Mouse (Mus musculus) heart, postnatal 4 days (tissue): Measurements from ENCODE around the gene Sprn. TPM values are rescaled to one million over a fixed set of nuclear protein-coding genes. Genes with fewer than 3 reads are reported as not detected.

Experiments
- DNase-seq: peaks from one replicate; pipeline ENCODE4 v3.0.0; 2021
- total RNA-seq, 2 experiments: library from RNA; stranded (reverse); gene quantifications; 2 replicates each; pipeline ENCODE4 v1.2.3; 2021

Sprn gene
- under 1 TPM; 0.17 to 0.27 TPM for total RNA-seq

DNA sequence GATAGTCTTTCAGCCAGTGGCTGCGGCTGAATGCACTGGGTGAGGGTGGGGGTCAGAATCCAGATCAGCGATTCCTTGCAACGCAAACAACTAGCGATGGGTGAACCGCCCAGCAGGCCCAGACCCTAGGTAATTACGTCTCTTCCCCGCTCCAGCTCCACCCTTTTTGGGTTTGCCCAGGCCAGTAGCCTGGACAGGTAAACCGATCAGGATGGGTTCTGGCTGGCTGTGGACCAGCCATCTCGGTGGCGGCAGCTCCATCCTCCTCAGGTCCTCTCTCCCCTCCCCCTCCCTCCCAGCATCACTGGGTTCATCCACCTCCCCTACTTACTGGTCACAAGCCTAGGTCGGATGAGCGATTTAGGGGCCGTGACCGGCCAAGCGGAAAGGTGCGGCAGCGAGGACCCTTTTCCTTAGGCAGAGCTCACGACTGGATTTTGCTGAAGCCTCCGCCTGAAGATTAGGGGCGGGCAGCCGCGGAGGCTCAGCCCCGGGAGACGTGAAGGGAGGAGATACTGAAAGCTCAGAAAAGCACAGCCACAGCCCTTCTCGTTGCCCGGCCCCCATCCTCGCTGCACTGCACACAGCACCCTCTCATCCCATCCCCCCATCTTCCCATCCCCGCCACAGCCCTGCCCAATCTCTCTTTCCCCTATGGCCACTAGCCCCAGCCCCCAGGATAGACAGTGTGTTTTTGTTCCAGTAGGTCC is at the start of gene Sprn:
TSS of gene Sprn (minus strand) at position 660 of the 710 bp plus-strand sequence.
- DNase-seq, result no peak

DNA sequence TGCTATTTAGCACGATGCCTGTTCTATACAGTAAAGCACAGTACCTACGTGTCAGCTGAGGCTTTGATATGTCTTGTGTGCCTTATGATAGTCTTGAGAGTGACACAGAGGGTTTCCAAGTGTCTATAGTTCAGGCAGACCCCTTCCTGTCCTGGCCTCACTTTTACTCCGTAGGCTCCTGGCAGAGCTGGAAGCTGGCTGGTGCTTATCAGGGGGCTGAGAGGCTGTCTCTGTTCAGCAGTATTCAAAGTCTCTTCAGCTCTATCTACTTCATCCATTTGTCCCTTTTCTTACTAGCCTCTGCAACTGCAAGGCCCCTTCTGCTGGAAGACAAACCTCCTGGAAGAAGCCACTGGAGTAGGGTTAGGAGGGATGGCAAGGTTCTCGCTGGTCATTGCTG is 46.4 kb upstream of the Sprn start:
- no peak for DNase-seq

DNA sequence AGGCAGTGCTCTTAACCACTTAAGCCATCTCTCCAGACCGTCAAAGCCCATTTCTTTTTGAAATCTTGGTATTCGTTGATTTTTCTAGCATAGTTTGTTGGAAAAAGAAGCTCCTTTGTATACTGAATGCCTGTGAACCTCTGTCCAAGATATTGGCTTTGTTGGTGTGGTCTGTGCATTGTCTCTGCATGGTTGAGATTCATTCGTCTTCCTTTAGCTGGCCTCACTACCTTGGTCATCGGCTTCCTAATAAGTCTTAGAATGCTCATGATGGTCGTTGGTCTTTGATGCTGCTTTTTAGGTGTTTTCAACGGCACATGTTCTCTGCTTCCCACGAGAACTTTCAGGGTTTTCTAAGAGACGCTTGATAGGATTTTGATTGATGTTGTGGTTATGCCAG is 41.3 kb upstream of the Sprn start:
- no peak for DNase-seq

DNA sequence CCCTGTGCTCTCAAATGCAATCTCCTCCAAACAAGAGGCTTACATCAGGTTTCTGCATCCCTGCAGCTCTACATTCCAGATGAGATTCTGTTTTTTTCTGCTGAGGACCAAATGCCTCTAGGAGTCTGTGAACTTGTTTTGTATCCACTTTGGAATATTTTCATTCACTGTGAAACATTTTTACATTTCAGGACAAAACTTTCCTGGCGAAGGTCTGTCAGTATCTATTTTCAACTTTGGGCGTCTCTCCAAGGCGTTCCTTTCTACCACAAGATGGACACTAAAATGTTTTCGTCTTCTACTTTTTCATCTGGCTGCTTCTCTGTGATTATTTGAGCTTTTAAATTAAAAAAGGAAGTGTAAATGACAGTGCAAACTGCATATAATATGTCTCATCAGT is 39.4 kb upstream of the Sprn start:
- no peak for DNase-seq

DNA sequence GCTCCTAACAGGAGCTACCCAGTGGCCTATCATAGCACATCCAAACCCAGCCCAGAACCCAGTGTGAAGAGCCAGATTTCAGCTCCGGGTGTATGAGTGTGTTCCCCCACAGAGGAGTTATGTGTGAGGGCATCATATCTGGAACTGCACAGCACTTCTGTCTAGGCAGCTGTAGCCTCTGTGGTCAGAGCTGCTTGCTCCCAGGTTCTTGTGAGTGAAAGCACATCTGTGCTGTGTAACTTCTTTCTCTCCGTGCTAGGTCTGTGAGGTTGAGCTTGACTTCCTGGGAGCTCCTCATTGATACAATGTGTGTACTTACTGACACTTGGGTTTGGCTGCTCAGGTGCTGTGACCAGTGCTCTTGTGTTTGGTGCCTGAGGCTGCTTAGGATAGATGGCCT is 38.2 kb upstream of the Sprn start:
- DNase-seq, result no peak

DNA sequence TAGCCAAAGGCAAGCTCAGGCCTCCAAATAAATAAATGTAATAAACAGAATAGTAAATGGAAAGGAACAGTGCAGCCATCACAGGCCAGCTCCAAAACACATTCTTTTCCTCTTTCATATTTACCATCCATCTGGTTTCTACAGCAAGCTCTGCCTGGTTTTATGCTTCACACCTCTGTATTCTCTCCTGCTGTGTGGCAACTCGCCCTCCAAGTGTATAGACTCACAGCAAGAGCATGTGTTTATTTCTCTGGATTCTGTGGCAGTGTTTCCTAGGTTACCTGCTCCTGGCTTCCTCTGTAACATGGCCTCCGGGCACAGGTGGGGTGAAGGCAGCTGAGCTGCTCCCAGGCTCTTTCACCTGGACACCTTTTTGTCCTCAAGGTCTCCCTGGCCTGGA is 37.8 kb upstream of the Sprn start:
- DNase-seq, result no peak

DNA sequence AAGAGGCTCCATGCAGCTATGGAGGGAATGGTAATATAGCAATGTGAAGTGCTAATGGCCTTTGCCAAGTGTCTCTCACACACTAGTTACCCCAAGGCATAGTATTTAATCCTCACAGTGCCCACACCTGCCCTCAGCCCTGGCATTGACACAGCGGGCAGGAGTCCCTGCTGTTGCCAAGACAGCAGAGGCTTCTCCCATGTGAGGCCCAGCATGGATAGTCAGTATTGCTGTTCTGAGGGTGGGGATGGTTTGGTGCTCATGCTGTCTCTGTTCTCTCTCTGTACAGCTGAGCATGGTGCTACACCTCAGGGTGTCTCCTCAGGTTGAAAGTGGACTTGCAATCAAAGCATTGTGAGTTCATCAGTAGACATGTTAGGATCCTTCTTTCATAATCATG is 35.8 kb upstream of the Sprn start:
- no peak for DNase-seq

DNA sequence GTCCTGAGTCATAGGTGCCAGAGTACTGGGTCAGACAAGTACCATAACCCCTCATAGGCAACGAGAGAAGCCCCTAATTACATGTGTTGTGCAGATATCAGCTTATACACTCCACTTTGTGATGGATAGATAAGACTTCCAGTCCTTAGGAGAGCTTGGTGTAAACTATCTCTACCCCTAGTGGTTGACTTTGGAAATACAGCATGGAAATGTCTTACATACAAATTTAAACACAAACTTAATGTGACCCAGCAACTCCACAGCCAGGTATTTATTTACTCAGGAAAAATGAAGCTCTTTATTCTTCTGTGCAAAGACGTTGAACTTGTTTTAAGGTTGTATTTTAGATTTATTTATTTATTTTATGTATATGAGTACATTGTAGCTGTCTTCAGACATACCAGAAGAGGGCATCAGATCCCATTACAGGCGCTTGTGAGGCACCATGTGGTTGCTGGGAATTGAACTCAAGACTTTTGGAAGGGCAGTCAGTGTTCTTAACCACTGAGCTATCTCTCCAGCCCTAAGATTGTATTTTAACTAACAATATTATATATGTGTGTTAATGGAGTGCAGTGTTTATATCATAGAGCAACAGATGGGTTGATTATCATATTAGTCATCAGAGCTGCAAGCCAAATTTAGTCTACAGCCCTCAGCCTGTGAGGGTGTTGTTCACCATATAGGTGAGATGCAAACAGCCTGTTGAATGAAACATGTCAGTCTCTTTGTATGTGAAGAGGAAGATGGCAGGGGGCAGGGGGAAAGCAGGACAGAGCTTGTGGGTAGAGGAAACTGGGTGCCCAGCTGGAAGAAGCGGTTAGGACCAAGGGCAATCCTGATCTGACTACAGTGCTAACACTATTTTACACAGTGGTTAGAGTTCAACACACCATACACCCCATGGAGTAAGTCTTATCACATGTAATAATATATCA is 34.0 kb upstream of the Sprn start:
- DNase-seq, result no peak

DNA sequence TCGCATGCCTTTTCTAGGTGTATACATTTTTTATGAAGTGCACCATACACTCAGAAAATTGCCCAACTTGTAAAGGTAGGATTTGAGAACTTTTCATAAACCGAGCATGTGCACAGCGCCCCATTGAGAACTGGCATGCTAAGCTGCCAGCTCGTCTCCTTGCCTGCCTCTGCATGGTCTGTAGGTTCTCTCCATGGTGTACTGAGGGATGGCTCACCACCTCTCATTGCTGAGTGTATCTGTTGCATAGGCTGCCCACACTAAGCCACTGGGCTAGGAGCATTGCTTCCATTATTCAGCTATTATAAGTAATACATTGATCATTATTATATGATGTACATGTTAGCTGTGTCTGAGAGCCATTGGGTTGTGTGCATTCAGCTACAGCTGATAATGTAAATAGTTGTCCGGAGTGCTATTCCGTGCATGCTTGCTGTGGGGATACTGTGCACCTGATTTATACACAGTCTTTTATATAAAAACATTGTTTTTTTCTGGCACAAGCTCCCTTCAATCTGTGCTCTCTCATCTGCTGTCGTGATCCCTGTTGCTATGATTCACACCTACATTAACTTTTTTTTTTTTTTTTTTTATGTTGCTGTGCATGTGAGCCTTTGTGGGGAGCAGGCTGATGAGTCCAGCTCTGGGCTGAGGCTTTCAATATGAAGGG is 33.2 kb upstream of the Sprn start:
- DNase-seq, result no peak

DNA sequence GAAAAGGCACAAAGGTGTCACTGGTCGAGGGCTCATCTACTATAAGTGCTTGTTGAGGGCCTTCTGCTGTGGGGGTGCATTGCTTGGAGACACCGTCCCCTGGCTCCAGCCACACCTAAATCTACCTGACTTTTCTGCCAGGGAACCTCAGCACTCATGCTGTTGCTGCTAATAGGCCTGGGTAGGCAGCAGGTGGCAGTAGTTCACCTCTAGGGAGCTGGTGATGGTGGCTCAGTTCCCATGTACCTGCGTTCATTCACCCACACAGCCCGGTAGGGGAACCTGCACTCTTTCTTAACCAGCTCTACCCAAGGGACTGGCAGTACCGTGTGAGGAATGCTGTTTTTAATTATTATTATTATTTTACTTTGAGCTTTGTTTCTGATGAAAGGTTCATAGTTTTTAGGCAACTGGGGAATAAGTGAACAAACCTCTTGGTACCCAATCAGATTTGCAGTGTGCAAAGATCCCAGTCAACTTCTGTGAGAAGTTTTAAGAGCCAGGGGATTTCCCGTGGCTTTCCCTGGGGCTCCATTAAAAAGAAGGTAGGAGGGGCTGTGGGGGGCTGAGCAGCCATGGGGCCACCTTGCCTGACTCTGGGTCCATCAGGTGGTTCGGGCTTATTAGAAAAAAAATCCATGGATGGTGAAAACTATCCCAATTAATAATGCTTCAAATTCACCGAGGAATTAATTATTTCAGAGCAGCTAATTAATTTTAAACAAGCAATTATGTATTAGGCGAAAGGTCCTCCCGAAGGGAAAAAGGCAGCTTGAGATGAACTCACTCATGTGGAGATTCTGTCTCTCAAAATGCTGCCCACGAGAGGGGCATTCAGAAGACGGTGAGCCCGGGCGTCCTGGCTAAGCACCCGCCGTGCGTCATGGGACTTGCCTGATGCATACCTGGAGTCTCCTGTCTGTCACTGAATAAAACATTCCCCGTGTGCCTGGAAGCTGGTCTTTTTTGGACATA is 32.3 kb upstream of the Sprn start:
- peak; percentile 6 for DNase-seq

DNA sequence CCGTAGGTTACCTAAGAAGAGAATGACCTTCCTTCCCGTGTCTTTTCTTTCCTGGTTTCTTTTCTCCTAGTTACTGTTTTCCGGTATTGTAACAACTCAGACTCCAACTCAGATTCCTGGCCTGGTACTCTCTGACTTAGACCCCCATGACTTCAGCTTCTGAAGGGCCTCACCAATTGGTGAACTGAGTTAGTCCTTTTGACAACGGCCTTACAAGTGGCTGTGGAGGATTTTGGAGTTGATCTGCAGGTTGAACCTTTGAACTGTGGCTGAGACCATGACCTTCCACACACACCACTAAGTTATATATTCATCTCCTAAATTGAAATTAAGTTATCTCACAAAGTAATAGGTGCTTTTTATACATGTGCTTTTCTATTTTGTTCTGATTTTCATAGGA is 29.5 kb upstream of the Sprn start:
- no peak for DNase-seq

DNA sequence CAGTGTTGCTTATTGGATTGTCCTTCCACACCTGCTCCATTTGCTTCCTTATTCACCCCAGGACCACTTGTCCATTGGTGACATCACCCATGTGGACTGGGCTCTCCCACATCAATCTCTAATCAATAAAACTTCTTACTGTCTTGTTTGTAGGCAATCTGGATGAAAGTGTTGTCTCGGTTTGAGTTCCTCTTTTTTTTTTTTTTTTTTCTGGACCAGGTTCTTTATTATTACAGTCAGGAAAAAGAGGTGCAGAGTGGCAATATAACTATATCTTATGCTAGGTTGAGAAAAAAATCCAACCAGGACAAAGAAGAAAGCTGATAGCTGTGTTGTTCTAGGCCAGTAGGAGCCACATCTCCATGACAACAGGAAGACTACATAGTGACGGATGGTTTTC is 26.0 kb upstream of the Sprn start:
- DNase-seq, result no peak

DNA sequence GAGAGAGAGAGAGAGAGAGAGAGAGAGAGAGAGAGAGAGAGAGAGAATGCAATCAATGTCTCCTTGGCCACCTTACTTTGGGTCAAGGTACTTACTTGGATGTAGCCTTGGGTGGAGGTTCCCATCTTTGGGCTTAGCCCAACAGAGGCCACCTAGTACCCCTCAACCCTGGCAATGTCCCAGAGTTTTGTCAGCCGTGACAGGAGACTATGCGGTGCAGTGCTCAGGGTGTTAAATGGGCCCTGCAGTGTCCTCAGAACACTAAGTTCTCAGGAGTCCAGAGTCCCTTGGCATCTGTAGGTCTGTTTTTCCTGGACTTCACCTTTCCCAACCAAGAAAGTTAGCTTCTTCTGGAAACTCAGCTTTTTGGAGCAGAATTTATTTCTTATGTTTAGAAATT is 24.5 kb upstream of the Sprn start:
- no peak for DNase-seq

DNA sequence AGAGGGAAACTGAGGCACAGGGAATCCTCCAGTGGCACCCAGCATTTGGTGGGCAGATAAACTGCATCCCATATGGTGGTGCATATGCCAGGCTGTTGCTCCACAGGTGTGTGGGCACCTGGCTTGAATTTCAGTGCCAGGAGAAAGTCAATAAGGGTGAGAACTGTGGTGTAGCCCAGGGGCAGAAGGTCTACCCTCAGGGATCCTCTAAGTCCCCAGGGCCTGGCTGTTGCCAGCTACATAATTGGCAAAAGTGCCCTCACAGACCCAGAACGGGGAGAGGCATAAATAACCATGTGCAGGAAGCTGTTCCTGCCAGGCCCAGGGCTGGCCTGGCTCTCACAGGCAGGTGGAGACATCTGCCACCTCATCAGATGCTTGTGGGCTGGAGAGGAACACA is 18.3 kb upstream of the Sprn start, which contains the start of gene Olfr523:
TSS of gene Olfr523 (plus strand) at position 282 of the 400 bp plus-strand sequence.
- no peak for DNase-seq

DNA sequence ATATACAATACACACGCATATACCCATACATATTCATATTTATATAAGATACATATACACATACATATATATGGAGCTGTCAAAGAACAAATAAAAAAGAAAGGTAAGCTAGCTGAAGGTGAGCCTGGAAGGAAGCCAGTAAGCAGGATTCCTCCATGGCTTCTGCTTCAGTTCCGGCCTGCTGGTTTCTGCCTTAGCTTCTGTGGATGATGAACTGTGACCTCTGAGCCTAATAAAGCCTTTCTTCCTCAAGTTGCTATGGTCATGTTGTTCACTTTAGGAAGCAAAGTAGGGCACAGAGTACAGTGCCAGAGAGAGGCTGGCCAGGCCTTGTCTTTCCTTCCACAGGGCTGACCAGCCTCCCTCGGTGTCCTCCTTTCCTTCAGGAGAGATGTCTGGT is 16.2 kb upstream of the Sprn start:
- DNase-seq, result no peak

DNA sequence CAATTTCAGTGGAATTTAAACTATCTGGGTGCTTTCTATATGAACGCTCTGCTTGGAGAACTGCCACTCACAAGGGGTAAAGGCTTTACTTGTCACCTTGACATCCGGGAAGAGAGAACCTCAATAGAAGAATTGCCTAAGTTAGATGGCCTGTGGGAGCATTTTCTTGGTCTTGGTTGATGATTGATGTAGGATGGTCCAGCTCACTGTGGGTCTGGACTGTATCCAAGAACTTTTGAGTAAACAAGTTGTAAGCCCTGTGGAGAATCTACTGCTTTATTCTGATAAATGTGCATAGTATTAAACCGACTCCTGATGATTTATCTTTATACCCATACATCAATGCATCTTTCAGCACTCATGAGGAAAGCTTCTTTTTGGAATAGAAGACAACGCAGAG is 14.7 kb upstream of the Sprn start:
- DNase-seq, result no peak

DNA sequence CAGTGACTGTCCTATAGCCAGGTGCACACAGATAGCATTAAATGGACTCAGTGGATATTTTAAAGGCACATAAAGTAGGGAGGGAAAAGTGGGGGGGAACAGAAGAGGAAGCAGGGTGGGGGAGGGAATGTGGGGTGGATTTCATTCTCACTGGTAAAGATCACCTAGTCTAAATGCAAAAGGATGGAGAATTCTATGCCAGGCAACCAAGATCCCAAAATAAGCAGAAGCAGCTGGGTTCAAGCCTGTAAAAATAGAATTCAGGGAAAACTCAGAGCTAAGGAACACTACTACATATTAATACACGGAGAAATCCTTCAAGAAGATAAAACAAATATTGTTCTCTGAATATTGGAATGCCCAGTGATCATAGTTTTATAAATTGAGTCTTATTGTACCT is 13.3 kb upstream of the Sprn start:
- DNase-seq, result no peak

DNA sequence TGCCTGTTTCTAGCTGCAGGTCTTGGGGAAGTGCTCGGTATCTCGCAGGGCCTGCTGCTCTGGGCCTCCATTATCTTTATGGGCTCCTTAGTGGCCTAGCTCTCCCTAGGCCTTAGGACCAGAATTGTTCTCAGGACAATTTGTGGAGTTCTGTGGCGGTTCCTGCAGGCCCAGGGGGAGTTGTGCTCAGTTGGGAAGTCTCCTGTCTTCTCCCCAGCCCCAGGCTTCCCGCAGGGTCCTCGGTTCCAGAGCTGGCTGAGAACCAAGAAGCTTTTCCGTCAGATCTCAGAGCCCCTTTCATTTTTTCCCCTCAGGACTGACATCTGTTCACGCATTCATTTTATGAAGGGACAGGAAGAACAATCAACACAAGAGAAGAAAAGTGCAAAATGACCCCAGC is 10.0 kb upstream of the Sprn start, which contains the start of gene Olfr522:
TSS of gene Olfr522 (minus strand) at position 101 of the 400 bp plus-strand sequence.
- DNase-seq, result no peak

DNA sequence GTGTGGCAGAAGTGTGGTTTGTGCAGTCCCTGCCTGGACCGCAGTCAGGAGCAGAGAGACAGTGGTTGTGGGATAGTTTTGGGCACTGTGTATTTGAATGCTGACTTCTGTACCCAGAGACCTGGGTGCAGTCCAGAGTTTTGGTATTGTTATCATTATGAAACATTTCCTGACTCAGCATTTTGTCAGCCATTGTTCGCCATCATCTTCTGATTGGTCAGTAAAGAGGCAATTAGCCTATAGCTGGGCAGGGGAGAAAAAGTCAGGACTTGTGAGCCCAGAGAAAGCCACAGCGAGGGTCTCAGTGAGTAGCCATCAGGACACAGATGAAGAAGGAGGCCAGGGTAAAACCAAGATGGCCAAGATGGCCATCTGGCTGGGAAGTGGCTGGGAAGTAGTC is 5.7 kb upstream of the Sprn start:
- no peak for DNase-seq

DNA sequence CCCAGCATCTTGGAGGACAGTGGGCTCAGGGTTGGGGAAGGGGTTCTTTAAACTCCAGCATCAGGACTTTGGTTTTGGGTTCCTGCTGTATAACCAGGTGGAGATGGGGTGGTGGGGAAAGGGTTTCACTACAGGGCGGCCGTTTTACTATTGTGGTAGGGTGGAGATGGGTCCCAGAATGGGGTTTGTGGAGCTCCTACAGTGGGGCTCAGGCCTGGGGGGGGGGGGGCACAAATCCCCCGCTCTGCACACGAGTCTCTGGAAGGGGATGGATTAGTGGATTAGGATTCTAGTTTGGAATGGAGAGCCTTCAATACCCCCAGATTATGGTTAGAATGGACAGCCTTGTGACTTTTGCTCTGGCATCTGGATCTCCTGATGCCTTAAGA is 854 bp downstream of the Sprn start:
- DNase-seq, result no peak

DNA sequence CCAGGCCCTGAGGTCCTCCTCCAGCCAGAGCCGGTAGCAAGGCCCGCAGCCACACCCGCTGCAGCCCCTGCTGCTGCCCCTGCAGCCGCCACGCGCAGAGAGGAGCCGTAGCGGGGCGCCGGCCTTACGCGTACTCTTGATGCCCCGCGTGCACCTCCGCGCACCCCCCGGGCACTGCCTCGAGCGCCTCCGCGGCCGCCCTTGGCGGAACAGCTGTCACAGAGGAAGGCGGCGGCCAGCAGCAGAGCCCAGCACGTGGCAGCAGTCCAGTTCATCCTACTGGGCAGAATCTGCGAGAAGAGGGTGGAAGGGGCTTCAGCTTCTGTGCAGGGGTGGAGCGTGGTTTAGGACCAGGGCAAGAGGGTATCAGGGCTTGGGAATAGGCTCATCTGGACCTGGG is 1.3 kb downstream of the Sprn start:
- DNase-seq, result peak; percentile 25

DNA sequence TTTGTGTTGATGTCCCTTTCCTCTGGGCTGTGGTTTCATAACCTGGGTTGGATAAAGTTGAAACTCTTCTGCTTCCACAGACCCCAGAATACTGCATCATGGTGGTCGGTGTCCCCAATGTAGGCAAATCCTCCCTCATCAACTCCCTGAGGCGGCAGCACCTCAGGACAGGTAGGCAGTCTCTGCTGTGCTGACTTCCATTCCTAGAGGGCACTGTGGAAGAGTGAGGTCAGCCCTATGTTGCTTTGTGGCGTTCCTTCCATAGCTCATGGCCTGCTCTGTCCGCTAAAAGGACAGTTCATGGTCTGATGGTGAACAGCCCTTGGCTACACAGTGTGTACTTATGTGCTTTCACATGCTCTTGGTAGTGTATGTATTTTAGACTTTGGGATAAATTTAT is 10.1 kb downstream of the Sprn start:
- no peak for DNase-seq
